Mouse (Mus musculus): ENCODE measurements around the gene Cry2.

The Cry2 gene

GRCm38 (mm10) chr2:92444376-92444775 lies 10.5 kb upstream of the Cry2 start:
- no peak for DNase-seq

- no peak for DNase-seq
These were observed 9.5 kb upstream of the Cry2 start for GRCm38 (mm10) chr2:92443313-92443712.

GRCm38 (mm10) chr2:92442419-92443001 lies 8.7 kb upstream of the Cry2 start:
- DNase-seq = no peak

GRCm38 (mm10) chr2:92440432-92440831 lies 6.6 kb upstream of the Cry2 start:
- no peak for DNase-seq

GRCm38 (mm10) chr2:92438567-92438966 lies 4.7 kb upstream of the Cry2 start:
- DNase-seq = no peak

- DNase-seq = peak in 1 of 2 experiments; percentile 60
These were observed 4.0 kb upstream of the Cry2 start for GRCm38 (mm10) chr2:92437875-92438274.

GRCm38 (mm10) chr2:92437366-92437765 lies 3.5 kb upstream of the Cry2 start:
- no peak for DNase-seq

- DNase-seq = no peak
These were observed 1.2 kb upstream of the Cry2 start for GRCm38 (mm10) chr2:92435023-92435422.

- no peak for DNase-seq
These were observed 517 bp upstream of the Cry2 start for GRCm38 (mm10) chr2:92434375-92434745.

GRCm38 (mm10) chr2:92432299-92433295 lies 1.2 kb downstream of the Cry2 start:
- DNase-seq = no peak

GRCm38 (mm10) chr2:92431611-92432179 lies 2.1 kb downstream of the Cry2 start:
- no peak for DNase-seq

GRCm38 (mm10) chr2:92430723-92431541 lies 2.9 kb downstream of the Cry2 start:
- no peak for DNase-seq

- DNase-seq = no peak
These were observed 3.8 kb downstream of the Cry2 start for GRCm38 (mm10) chr2:92430089-92430488.

GRCm38 (mm10) chr2:92427882-92428281 lies 6.0 kb downstream of the Cry2 start:
- no peak for DNase-seq

- DNase-seq = no peak
These were observed 7.4 kb downstream of the Cry2 start for GRCm38 (mm10) chr2:92426426-92426825.

- no peak for DNase-seq
These were observed 8.5 kb downstream of the Cry2 start for GRCm38 (mm10) chr2:92425366-92425765.

GRCm38 (mm10) chr2:92424462-92425308 lies 9.2 kb downstream of the Cry2 start:
- no peak for DNase-seq

GRCm38 (mm10) chr2:92423702-92424461 lies 10.0 kb downstream of the Cry2 start:
- peak; percentile 49 to 52 for DNase-seq

- DNase-seq = no peak
These were observed 10.7 kb downstream of the Cry2 start for GRCm38 (mm10) chr2:92423156-92423555.

- DNase-seq = no peak
These were observed 11.3 kb downstream of the Cry2 start for GRCm38 (mm10) chr2:92422388-92423135.

Data from spleen, adult 18-20 months (tissue).